Mouse (Mus musculus) liver, postnatal 0 days (tissue): ENCODE measurements around the gene Shroom4.

ENCODE experiments used
- CTCF ChIP-seq: sonication (generic); IDR thresholded peaks from 2 replicates; pipeline ENCODE4 v1.5.1; 2016; ENCODE audit warnings: antibody characterized with exemption, low read depth
- EP300 ChIP-seq: IDR thresholded peaks from 2 replicates; pipeline ENCODE4 v1.6.1; 2016; ENCODE audit warnings: antibody characterized with exemption, low read depth, mild to moderate bottlenecking

GRCm38 (mm10) chrX:6522935-6523334, 123.3 kb downstream of the Shroom4 start:
- peak; percentile 36 for TF ChIP-seq CTCF
- no peak for TF ChIP-seq EP300
